Mouse (Mus musculus) common myeloid progenitor, adult 5-6 weeks (primary cell): ENCODE results near the gene Gm21900. TPM values are rescaled to one million over a fixed set of nuclear protein-coding genes. Genes with fewer than 3 reads are reported as not detected.
"Not testable (repeated sequence)": the region's sequence is repeated elsewhere in the genome, so short reads cannot be mapped to it uniquely, and the experiment has no call there.

Source experiments
- ATAC-seq: replicated peaks from 2 replicates; pipeline ENCODE4 v1.8.0; 2016; ENCODE audit warnings: low read depth, mild to moderate bottlenecking, moderate TSS enrichment, inconsistent platforms; ENCODE audit not compliant: poor library complexity, severe bottlenecking
- total RNA-seq: library from RNA; stranded (forward); fragments of 200-1000, 187-1606 nt; gene quantifications from 2 replicates; pipeline ENCODE4 v1.2.3, GENCODE M21; 2017

The Gm21900 gene
- total RNA-seq = not detected in 2 replicates

GRCm38 (mm10) chrY:10616061-10616460 lies at the start of gene Gm21900:
TSS of gene Gm21900 (plus strand) at chrY:10616361.
- not testable (repeated sequence) for ATAC-seq

- 0 out of 2 replicates have a peak, but pooled peaks have one; percentile 18 for ATAC-seq
Observed at GRCm38 (mm10) chrY:10643516-10643915, 27.4 kb downstream of the Gm21900 start.

Other genes with a start within 250 kb of the Gm21900 start
- gene Gm28510, start 203.6 kb upstream of the Gm21900 start, total RNA-seq = not detected in 2 replicates
- gene Gm20737, start 80.3 kb upstream of the Gm21900 start, total RNA-seq = not detected in 2 replicates
- gene Gm21775, start 62.9 kb upstream of the Gm21900 start, total RNA-seq = not detected in 2 replicates
- gene Gm20777, start 136.1 kb downstream of the Gm21900 start, total RNA-seq = not detected in 2 replicates